Mouse (Mus musculus) hindbrain, embryonic 10.5 days (tissue): Measurements from ENCODE around the gene Mettl21a. TPM values are rescaled to one million over a fixed set of nuclear protein-coding genes. Genes with fewer than 3 reads are reported as not detected.
A peak's percentile ranks its signal among the peaks of the same experiment; 100 is the strongest.

Experiments used
- DNase-seq: peaks from one replicate; pipeline ENCODE4 v3.0.0-alpha.2; 2017; ENCODE audit warnings: low spot score
- H3K27ac ChIP-seq: fragments of 300-500 bp; sonication (generic); 2 replicates; pipeline ENCODE4 v1.5.1; 2016; ENCODE audit warnings: mild to moderate bottlenecking, moderate library complexity
- H3K27me3 ChIP-seq: fragments of 300-500 bp; sonication (generic); 2 replicates; pipeline ENCODE4 v1.6.1; 2016; ENCODE audit warnings: mild to moderate bottlenecking; ENCODE audit not compliant: poor library complexity, insufficient read depth, severe bottlenecking
- H3K36me3 ChIP-seq: fragments of 300-500 bp; sonication (generic); 2 replicates; pipeline ENCODE4 v1.6.1; 2016; ENCODE audit warnings: mild to moderate bottlenecking, moderate library complexity
- H3K4me1 ChIP-seq: fragments of 300-500 bp; sonication (generic); replicated peaks from 2 replicates; pipeline ENCODE4 v1.6.1; 2016; ENCODE audit warnings: mild to moderate bottlenecking
- H3K4me3 ChIP-seq: fragments of 300-500 bp; sonication (generic); 2 replicates; pipeline ENCODE4 v1.5.1; 2016; ENCODE audit warnings: mild to moderate bottlenecking, moderate library complexity
- H3K9me3 ChIP-seq: fragments of 300-500 bp; sonication (generic); 2 replicates; pipeline ENCODE4 v1.6.1; 2016; ENCODE audit warnings: mild to moderate bottlenecking, moderate library complexity
- WGBS: fragments of 180-500 bp; shearing (Covaris S2); methylation state at CpG from one replicate; pipeline ENCODE4 v1.1.7; 2016; 5-methylcytosine and 5-hydroxymethylcytosine counted together
- polyA plus RNA-seq: library from polyadenylated mRNA; unstranded; fragments of >200 nt; fragmentation: Nextera tagmentation; extraction: Ambion mirVana; gene quantifications from 2 replicates; pipeline ENCODE4 v1.2.1, GENCODE M21; 2016

The Mettl21a gene
- polyA plus RNA-seq, 1 experiment from 2014 or later = 19.9 TPM

DNA sequence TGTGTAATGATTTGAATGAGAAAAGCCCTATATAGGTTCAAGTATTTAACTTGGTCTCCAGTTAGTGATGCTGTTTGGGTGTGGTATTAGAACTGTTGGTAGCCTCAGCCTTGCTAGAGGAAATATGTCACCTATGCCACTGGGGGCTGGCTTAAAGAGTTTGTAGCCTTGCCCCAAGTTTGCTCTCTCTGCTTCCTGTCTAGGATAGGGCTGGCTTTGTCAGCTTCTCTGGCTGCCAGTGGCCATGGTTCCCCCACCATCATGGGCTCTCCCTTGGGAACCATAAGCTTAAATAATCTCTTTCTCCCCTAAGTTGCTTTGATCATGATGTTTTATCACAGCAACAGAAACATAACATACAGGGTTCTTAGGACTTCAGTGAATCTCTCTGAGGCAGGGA, 8.2 kb upstream of the Mettl21a start:
- H3K27ac ChIP-seq = no peak overlapping the region
- no peaks in the 10 kb centered on the region for H3K36me3 ChIP-seq
- no peaks in the 10 kb centered on the region for H3K27me3 ChIP-seq
- peaks cover 14% of the 10 kb centered on the region for H3K4me1 ChIP-seq
- H3K9me3 ChIP-seq = no peaks in the 10 kb centered on the region
- no peak overlapping the region for H3K4me3 ChIP-seq
- no peak for DNase-seq

DNA sequence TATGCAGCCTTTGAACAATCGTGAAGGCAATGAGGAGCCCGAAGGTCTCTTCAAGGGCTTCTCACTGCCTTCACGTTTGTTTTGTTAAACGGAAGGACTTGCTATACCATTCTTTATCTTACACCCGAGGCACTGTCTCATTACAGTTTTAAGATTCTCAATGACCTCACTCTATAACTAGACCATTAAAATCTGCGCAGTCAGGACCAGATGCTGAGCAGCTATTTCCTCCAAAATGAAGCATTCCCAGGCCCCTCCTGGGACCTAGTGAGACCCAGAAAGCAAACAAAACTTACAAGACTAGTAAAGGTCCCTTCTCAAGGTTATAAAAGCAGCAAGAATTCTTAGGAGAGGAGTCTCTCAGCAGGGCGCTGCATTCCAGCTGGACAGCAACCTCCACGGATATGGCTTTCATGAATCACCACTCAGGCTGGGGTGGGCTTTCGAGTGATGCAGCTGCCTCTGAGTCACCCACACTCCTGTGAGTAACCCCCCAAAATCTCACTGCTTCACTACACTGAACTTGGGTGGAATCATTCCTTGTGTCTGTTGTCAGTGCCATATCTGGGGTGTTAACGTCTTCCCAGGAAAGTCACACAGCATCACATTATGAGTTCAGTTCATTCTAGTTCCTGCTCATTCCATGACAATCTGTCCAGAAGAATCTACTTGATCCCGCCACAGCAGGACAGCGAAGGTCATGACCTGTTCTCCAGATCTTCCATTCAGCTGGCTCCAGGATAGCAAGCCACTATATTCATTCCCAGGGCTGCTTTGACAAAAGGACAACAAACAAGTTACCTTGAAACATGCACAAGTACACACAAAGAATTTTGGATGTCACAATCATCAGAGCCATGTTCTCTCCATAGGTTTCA, 6.8 kb upstream of the Mettl21a start:
- DNase-seq = no peak
- Histone ChIP-seq H3K27ac (no peak overlapping the region), H3K27me3 (no peaks in the 10 kb centered on the region), H3K4me3 (no peak overlapping the region), H3K4me1 (peaks cover 14% of the 10 kb centered on the region), H3K36me3 (no peaks in the 10 kb centered on the region), H3K9me3 (no peaks in the 10 kb centered on the region)
- 53% methylated on average over 12 of the region's 12 CpGs for WGBS

DNA sequence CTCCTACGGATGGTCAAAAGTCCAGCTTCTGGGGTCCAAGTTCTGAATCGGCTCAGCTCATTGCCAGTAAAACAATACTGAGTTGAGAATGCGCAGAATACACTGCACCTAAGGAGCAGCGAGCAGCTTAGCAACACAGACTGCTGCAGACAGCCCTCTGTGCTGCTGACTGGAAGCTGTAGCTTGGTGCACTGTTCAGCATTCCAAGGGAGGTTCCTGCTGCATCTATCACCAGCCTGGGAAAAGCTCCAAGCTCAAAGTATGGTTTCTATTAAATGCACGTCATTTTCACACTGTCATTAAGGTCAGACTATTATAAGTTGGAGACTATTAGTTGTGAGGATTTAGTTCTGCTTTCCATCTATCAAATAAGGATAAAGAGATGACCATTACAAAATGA, 4.1 kb upstream of the Mettl21a start:
- no peaks in the 10 kb centered on the region for H3K36me3 ChIP-seq
- no peaks in the 10 kb centered on the region for H3K9me3 ChIP-seq
- peaks cover 29% of the 10 kb centered on the region for H3K4me1 ChIP-seq
- H3K27me3 ChIP-seq = no peaks in the 10 kb centered on the region
- no peak overlapping the region for H3K4me3 ChIP-seq
- WGBS = 86% methylated on average over 5 of the region's 5 CpGs
- H3K27ac ChIP-seq = no peak overlapping the region
- DNase-seq = no peak

DNA sequence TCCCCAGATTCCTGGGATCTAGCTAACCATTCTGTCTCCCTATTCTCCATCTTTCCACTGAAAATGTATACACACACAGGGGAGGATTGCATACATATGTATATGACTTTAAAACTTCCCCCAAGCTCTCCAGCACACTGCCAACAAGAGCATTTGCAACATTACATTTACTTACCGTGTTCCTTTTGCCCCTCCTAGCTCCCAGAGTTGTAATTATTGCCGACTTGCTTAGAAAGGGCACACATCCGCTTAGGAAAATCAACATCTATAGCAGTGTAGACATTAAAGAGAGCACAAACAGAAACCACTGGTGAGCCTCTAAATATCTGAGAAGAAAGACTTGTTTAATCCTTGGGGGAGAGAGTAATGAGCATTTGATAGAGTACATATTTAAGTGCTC, 1.2 kb upstream of the Mettl21a start:
- no peak for DNase-seq
- H3K27me3 ChIP-seq = no peaks in the 10 kb centered on the region
- peaks cover 33% of the 10 kb centered on the region for H3K4me1 ChIP-seq
- H3K9me3 ChIP-seq = no peaks in the 10 kb centered on the region
- H3K4me3 ChIP-seq = peak overlapping the region; percentile 82
- H3K27ac ChIP-seq = no peak overlapping the region
- peaks cover 21% of the 10 kb centered on the region for H3K36me3 ChIP-seq
- 83% methylated on average over 3 of the region's 3 CpGs for WGBS

DNA sequence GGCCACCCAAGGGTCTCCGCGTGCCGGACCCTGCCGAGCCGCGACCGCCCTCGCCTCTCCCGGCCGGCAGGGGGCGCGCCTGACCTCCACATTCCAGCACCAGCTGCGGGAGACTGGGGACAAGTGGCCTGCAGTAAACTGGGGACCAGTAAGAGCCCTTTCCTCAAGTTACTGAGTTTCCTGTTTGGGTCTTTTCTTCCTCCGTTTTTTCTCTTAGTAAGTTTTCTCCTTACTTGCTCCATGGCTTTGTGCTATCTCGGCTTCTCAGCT, 608 bp upstream of the Mettl21a start:
- H3K27ac ChIP-seq = peak overlapping the region; percentile 98
- no peaks in the 10 kb centered on the region for H3K27me3 ChIP-seq
- peaks cover 25% of the 10 kb centered on the region for H3K36me3 ChIP-seq
- H3K4me1 ChIP-seq = peaks cover 28% of the 10 kb centered on the region
- H3K4me3 ChIP-seq = peak overlapping the region; percentile 82
- under 1% methylated on average over 15 of the region's 15 CpGs for WGBS
- no peaks in the 10 kb centered on the region for H3K9me3 ChIP-seq
- DNase-seq = peak; percentile 91

DNA sequence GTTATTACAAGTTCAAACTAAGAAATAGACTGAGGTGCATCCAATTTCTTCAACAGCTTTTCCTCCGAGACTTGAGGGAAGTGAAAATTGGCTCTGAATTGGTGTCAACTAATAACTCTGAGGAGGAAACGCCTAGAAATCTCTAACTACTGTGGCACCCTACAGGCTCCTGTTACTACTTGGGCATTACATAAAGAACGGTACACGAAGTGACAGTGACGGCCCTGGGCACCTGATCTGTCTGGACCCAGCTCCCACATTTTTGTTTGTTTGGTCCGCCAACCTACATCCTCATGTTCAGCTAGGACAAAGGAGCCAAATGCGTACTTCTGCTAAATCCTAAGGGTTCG, 536 bp downstream of the Mettl21a start:
- H3K4me3 ChIP-seq = peak overlapping the region; percentile 82
- H3K9me3 ChIP-seq = no peaks in the 10 kb centered on the region
- H3K36me3 ChIP-seq = peaks cover 31% of the 10 kb centered on the region
- H3K4me1 ChIP-seq = peaks cover 28% of the 10 kb centered on the region
- H3K27me3 ChIP-seq = no peaks in the 10 kb centered on the region
- peak overlapping the region; percentile 98 for H3K27ac ChIP-seq
- no peak for DNase-seq
- WGBS = 8% methylated on average over 8 of the region's 8 CpGs

DNA sequence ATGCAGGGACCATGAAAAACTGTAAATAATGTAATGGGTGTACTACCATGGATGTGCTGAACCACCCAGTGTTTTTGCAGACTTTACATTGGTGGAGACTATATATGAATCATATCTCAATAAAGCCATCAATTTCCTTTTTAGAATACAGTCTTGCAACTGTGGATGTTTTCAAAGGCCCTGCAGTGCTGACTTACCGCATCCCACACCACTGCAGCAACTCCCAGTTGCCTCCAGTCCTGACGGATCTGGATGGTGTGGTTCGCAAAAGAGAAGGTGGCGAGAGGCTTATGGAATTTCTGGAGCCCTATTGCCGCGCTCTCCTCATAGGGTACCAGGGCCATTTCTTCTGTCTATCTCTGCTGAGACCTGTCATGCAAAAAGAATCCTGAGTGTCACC, 966 bp downstream of the Mettl21a start:
- Histone ChIP-seq H3K27ac (peak overlapping the region; percentile 98; the same call in 1 of the 2 replicates), H3K4me3 (peak overlapping the region; percentile 82), H3K4me1 (peaks cover 28% of the 10 kb centered on the region), H3K9me3 (no peaks in the 10 kb centered on the region), H3K36me3 (peaks cover 31% of the 10 kb centered on the region), H3K27me3 (no peaks in the 10 kb centered on the region)
- no peak for DNase-seq
- 72% methylated on average over 6 of the region's 6 CpGs for WGBS

DNA sequence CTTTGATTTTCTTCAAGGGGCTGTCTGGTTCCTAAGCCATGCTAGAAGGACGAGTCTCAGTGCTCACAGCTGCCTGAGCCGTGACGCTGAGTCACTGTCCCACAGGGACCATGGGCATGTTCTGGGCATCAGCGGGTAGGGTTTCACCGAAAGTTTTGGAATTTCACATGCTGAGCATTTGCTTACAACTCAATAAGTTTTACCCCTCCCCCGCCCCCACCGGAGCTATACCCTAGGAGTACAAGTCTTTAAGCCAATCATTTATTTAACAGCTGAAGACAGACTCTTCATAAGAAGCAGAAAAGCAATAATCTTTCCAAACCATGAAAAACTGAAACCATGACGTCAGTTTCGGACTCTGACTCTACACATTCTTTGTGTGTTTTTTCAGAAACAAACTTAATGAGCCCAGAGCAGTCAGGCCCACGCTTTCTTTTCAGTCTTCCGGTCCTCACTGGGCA, 1.5 kb downstream of the Mettl21a start:
- 84% methylated on average over 11 of the region's 11 CpGs for WGBS

DNA sequence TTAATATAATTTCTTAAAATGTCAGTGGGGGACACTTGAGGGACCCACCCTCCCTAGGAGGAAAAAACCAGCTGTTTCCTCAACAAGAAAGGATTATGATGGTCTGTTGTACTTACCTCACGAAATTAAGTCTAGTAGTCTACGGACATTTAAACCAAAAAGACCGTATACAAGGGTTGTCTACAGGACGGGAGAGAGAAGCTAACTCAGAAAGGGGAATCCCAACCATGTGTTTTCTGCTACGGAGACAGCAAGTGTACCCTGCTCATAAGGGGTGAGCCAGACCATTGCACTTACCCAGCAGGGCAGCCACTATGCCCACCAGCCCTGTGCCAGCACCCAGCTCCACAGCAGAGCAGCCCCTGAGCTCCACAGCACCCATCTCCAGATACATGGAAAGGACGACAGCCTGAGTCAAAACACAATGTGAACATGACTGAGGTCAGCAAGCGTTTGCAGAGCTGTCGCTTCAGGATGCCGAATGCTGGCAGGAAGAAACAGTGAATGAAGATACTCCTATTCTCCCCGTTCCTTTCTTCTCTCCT, 2.2 kb downstream of the Mettl21a start:
- Histone ChIP-seq H3K27ac (no peak overlapping the region), H3K4me3 (no peak overlapping the region), H3K9me3 (no peaks in the 10 kb centered on the region), H3K4me1 (peaks cover 28% of the 10 kb centered on the region), H3K36me3 (peaks cover 41% of the 10 kb centered on the region), H3K27me3 (no peaks in the 10 kb centered on the region)
- 83% methylated on average over 10 of the region's 10 CpGs for WGBS
- no peak for DNase-seq

More for the DNA sequence above, 1.5 kb downstream of the Mettl21a start:
- no peak overlapping the region for H3K4me3 ChIP-seq
- DNase-seq = no peak
- H3K9me3 ChIP-seq = no peaks in the 10 kb centered on the region
- H3K27ac ChIP-seq = no peak overlapping the region
- peaks cover 28% of the 10 kb centered on the region for H3K4me1 ChIP-seq
- no peaks in the 10 kb centered on the region for H3K27me3 ChIP-seq
- H3K36me3 ChIP-seq = peaks cover 34% of the 10 kb centered on the region

DNA sequence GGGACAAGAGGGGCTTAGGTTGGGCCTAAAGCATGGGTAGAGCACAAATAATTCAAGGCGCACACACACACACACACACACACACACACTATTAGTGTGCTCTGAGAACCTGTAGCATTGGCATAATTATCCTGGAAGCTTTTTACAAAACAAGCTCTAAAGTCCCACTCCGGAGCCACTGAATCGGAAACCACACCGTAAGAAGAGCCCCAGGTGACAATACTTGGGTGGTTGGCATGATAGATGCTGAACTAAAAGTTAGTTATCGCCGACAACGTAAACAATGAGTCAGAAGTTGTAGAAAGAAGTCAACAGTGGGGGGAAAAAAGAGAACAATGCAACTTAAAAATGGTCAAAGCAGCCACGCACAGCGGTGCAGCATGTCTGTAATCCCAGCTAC, 2.7 kb downstream of the Mettl21a start:
- Histone ChIP-seq H3K27me3 (no peaks in the 10 kb centered on the region), H3K36me3 (peaks cover 47% of the 10 kb centered on the region)

DNA sequence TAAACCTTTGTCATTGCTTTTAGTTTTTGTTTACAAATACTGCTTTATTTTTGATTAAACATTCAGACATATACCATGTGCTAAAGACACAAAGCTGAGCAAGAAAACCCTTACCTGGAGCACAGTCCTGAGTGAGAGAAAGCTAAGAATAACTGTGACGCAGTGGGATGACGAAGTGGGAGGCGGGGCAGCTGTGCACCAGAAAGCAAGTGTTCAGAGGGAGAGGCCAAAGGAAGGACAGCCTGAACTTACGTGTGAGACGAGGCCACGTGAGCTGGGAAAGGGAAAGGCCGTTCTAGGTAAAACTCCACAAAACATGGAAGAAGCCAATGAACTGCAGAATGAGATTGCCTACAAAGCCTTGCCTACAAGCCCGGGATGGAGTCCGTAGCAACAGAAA, 7.1 kb downstream of the Mettl21a start:
- DNase-seq = no peak
- Histone ChIP-seq H3K4me3 (no peak overlapping the region), H3K36me3 (peaks cover 84% of the 10 kb centered on the region), H3K27me3 (no peaks in the 10 kb centered on the region), H3K9me3 (no peaks in the 10 kb centered on the region), H3K4me1 (peaks cover 2% of the 10 kb centered on the region; the same call in 1 of the 2 replicates), H3K27ac (no peak overlapping the region)
- WGBS = 93% methylated on average over 9 of the region's 9 CpGs

More for the DNA sequence above, 2.7 kb downstream of the Mettl21a start:
- no peaks in the 10 kb centered on the region for H3K9me3 ChIP-seq
- no peak for DNase-seq
- no peak overlapping the region for H3K4me3 ChIP-seq
- peaks cover 28% of the 10 kb centered on the region for H3K4me1 ChIP-seq
- 88% methylated on average over 9 of the region's 9 CpGs for WGBS
- no peak overlapping the region for H3K27ac ChIP-seq

DNA sequence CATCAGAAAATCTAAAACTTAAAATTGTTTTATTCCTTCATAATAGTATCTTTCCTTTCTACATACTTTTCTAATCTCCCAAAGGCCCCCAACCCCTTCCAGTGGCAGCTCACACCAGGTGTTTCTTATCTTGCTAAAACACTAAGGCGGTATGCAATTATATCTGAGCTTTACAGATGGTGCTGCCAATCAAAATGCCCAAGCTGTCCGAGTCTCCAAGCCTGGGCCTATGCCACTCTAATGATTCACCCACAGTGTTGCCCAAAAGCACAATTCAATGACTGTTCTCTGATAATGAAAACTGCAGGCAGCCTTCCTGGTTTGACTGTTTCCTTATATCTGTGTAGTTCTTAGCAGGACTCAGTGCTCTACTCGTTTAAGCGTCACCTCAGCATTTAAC, 7.9 kb downstream of the Mettl21a start:
- Histone ChIP-seq H3K9me3 (no peaks in the 10 kb centered on the region), H3K4me1 (no peaks in the 10 kb centered on the region), H3K27me3 (no peaks in the 10 kb centered on the region), H3K4me3 (no peak overlapping the region), H3K36me3 (peaks cover 84% of the 10 kb centered on the region), H3K27ac (no peak overlapping the region)
- DNase-seq = no peak
- WGBS = 91% methylated on average over 4 of the region's 4 CpGs

DNA sequence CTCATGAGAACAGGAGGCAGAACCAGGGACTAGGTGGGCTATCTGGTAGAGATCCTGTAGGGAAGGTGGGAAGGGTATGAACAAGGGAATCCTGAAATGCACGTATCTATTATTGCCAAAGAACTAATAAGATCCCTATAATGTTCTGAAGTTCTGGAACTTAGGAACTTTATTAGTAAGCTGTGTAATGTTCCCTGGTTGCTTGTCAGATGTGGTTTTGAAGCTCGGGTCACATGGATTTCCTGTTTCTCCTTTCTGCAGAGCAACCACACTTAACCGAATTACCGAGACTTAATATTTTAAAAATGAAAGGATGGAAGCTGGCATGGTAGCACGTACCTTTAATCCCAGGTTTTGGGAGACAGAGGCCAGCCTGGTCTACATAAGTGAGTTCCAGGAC, 13.7 kb downstream of the Mettl21a start:
- Histone ChIP-seq H3K9me3 (no peaks in the 10 kb centered on the region), H3K27me3 (no peaks in the 10 kb centered on the region), H3K36me3 (peaks cover 83% of the 10 kb centered on the region), H3K4me1 (no peaks in the 10 kb centered on the region), H3K4me3 (no peak overlapping the region), H3K27ac (no peak overlapping the region)
- DNase-seq = no peak
- 96% methylated on average over 5 of the region's 5 CpGs for WGBS
